Mouse (Mus musculus) heart, adult 11 months (tissue): ENCODE results near the gene Snapc5.

ENCODE experiments used
- DNase-seq: peaks from one replicate; pipeline ENCODE4 v3.0.0; 2022

The Snapc5 gene

DNA sequence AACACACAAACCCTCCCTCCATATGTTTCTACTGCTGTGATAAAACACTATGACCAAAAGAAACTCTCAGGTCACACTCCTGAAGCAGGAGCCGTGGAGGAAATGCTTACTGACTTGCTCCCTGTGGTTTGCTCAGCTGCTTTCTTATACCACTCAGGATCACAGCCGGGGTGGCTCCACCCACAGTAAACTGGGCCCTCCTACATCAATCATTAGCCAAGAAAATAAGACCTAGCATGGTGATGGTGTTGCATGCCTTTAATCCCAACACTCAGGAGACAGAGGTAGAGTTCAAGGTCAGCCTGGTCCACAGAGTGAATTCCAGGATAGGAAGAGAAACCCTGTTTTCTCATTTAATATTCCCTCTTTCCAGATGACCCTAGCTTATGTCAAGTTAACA lies 20.8 kb downstream of the Snapc5 start:
- no peak for DNase-seq

DNA sequence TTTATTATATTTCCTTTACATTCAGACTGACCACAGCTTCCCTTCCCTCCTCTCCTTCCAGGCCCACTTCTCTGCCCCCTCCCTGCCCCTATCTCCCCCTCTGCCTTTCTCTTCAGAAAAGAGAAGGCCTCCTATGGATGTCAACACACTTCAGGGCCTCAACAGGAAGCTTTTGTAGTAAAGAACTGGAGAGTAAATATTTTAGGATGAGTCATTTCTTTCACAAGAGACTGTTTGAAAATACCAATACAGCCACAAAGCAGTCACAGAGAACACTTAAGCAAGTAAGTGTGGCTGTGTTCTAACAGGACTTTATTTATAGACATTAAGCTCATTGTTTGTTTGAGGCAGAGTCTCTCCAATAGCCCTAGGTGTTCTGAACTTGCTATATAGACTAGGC lies 23.3 kb downstream of the Snapc5 start:
- DNase-seq, result no peak

DNA sequence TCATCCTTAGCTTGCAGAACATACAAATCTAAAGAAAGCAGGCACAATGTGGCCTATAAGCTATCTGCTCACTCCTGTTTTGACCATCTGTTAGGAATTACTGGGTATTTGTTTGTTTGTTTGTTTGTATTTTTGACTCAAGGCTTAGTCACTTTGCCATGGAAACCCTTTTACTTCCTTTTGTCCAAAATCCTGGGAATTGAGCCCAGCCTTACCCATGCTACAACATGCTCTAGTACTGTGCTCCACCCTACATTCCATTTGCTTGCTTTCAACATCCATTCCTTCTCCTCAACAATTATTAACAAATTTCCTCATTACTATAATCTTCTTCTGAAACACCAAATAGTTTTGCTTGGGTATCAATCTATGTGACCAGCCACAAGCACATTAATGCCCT lies 23.8 kb downstream of the Snapc5 start:
- DNase-seq, result no peak

DNA sequence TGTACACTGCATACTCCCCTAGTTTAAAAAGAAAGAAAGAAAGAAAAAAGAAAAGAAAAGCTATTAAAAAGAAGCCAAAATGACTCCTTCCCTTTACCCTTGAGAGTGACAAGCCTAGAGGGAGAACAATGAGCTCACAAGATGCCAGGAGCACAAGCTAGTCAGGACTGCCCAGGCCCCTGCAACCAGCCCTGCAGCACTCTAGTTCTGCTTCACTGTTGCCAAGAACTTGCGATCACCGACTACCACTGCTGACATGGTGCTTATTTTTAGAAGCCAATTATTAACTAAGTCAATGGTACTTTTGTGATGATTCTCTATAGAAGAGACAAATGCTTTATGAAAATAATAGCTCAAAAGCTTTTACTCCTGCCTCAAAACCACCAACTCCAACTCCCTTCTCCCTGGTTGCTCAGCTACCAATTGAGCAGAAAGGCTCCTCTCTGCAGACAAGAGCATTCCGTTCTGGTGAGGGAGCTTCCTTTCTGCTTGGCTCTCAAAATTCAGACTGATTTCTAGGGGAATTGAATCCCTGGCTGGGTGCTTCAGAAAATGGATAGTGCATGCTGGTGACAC lies 28.5 kb downstream of the Snapc5 start:
- DNase-seq, result peak; percentile 91

DNA sequence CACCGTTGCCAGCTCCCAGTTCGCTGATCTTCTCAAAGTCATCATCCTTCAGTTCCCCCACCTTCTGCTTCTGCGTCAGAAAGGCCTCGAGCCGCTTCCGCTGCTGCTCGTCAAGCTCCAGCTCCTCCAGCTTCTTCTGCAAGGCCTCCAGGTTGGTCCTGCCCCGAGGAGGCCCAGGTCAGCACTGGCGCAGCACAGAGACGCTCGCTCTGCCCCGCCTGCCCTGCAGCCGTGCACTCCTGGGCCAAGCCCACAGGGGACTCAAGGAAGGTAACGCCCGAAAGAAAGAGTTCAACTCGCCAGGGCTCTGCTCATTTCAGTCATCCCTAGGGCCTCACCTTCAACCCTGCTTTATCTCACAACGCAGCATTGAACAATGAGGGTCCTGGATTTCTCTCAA lies 35.4 kb downstream of the Snapc5 start:
- no peak for DNase-seq

DNA sequence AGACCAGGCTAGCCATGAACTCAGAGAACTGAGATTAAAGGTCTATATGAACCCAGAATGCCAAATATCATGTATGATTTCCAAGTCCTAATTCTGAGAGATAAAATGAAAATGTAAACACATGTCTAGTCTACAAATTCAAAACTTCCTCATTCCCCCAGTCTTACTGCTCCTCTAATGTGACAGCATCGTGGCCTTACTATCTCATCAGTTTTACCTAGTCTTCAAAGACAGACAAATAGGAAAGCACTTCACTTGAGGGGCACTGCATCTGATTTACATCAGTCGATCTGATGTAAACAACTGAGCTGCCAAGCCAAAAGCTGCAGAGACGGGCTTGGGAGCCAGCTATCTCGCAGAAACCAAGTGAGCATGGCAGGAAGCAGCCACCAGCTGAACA lies 37.0 kb downstream of the Snapc5 start:
- DNase-seq, result no peak

DNA sequence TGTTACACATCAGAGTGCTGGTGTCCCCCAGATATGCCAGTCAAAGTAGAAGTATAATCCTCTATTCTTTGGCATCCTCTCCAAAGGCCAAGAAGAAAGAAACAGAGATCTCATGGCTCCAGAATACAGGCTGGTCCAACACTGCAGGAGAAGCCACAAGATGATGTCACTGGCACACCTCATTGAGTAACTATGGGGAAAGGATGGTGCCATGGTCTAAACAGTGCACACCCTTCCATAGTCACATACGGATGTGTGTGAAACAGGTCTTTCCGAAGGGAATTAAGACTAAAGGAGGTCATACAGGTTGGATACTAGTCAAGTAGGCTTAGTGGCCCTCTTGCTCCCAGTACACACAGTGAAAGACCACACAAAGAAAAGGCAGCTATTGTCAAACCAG lies 37.6 kb downstream of the Snapc5 start:
- no peak for DNase-seq

DNA sequence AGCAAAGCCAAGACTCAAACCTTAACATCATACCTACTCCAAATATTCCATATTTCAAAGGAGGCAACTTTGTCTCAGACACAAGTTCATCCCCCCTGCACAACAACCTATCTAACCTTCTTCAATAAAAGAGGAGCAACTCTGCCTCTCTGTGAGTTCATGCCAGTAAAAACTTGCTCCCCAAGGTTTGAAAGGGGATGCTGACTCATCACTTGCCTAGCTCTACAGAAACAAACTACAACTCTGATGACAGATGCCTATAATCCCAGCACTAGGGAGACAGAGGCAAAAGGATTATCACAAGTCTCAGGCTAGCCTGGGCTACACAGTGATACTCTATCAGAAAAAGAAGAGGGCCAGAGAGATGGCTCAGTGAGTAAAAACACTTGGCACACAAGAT lies 38.8 kb downstream of the Snapc5 start:
- DNase-seq, result no peak

DNA sequence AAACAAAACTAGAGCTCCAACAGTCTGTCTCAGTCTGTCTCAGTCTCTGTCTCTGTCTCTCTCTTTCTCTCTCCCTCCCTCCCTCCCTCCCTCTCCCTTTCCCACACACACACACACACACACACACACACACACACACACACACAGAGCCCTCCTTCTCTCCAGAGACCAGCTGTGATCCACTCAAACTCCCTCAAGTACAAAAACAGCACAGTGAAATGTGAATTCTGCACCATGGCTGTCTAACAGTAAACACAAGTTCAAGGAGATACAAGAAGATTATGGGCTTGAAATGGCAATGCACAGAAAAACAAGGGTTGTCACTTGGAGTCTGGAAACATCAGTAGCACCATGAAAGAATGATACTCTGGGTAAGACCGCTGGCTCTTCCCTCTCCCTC lies 40.2 kb downstream of the Snapc5 start:
- no peak for DNase-seq

DNA sequence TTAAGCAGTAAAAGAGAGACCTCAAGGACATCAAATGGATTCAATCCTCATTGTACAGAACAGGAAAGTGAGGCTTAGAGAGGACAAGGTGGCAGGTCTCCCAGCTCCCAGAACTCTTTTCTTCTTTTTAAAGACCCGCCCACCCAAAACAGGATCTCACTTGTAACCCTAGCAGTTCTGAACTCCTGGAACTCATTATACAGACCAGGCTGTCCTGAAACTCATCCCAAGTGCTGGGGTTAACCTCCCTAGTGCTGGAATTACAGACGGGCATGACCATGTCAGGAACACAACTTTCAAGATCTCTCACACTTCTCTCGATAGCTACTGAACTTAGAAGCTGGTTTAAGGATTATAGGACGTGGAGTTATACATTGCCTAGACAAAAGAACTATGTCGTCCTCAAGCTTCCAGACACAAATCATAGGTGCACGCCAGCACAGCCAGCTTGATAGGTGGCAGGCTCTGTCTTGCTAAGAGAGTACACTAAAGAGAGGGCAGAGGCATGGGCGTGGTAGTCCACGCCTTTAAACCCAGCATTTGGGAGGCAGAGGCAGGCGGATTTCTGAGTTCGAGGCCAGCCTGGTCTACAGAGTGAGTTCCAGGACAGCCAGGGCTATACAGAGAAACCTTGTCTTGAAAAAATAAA lies 40.8 kb downstream of the Snapc5 start:
- DNase-seq, result no peak

DNA sequence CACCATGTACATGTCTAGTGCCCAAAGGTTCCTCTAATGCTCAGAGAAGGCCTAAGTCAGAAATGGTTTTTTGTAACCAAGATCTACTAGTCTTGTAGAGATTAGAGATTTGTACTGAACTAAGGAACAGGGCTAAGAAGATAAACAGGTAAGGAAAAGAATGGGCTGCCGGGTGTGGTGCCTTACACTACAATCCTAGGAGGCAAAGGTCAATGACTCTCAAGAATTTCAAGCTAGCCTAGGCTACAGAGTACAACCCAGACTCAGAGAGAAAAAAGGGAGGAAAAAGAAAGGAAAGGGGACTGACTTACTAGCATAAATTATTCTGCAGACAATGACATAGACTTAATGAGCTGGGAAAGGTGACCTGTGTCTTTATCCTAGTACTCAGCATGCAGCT lies 41.5 kb downstream of the Snapc5 start:
- DNase-seq, result no peak

DNA sequence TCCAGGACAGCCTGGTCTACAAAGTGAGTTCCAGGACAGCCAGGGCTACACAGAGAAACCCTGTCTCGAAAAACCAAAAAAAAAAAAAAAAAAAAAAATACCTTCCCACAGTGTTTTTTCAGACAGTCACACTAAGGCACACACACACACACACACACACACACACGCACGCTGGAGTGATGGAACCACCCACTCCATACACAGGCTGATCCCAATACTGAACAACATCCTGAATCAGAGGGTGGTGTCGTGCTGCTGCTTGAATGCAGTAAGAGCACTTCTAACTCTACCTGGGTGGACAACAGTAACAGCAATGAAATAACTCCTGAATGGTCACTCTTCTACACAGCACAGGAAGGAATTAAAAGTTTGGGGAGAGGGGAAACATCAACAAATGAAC lies 42.4 kb downstream of the Snapc5 start:
- DNase-seq, result no peak

DNA sequence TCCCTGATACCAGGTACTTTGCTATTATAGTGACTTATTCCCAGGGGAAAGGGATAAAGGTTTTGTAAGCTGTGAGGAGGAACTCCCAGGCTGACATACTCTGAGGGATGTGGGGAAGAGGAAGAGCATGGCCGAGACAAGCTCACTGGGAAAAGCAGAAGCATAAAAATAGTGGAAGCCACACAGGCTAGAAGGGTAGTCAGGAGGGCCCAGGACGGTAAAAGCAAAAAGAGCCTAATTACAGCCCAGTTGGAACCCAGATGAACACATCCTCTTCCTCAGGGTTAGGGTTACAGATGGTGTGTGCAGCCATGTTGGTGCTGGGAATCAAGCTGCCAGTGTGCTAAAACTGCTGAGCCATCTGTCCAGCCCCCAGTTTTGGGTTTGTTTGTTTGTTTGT lies 43.0 kb downstream of the Snapc5 start:
- peak; percentile 68 for DNase-seq

DNA sequence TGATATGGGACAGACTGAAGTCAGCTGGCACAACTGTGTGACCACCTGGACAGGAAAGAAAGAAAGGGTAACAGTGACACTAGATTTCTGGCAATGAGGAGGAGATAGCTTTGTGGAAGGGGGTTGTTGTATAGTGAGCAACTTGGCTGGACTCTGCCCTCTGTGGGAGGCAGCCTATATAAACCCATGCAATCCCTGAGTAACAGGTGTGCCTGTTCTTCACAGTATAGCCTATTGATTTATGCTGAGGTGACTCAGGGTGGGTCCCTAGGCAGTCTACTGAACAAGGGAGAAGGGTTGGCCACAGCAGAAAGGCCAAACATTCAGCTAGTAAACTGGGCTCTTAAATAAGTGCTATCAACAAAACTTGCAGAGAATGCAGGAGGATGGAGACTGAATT lies 46.7 kb downstream of the Snapc5 start:
- DNase-seq, result no peak

DNA sequence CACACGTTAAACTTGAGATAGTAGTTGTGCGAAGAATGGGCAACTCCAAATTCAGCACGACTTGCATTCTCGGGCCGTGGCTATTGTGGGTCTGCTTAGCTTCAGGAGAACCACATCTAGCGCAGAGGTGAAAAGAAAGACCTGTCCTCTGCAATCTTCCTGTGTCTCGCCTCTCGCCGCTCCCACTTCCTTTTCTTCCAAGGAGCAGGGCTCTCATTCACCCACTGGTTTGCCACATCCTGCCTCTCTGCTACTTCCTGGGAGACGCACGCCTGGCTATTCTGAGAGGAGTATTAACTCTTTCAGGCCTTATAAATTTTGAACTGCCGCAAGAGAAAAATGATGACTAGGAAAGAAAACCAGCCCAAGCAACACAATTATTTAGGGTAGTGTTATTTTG lies 48.7 kb downstream of the Snapc5 start:
- peak; percentile 92 for DNase-seq

DNA sequence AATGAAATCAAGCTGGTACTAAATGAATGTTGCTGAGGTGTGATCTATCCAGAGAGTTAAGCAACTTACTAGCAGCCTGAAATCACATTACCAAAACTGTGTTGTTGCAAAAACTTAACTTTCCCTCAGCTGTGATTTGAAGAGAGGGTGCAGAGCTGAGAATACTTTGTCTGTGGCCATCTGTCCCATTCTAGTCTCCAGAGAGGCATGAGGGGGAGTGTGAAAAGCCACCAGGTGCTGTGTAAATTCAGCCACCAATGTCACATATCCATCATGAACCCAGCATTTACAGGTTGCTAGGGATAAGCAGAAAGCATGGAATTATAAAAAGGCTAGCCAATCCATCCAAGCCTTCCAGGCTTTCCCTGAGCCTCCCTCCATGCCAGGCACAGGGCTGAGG lies 49.9 kb downstream of the Snapc5 start:
- DNase-seq, result no peak

DNA sequence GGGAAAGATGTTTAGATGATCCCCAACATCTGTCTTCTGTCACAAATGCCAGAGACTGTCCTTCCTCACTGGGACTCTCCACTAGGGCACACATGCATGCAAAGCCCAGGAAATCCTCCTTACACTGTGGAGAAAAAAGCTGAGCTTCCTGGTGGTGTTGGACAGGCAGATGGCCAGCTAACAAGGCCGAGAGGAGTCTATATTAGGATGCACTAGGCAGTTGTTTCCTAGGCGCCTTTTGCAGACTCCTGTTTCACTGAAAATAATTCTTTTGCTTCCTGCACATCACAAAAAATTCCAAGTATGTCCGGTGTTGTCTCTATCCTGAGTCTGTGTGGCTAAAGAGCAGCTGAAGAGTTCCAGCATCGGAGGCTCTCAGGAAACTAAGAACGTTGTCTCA lies 52.1 kb downstream of the Snapc5 start:
- DNase-seq, result peak; percentile 93

DNA sequence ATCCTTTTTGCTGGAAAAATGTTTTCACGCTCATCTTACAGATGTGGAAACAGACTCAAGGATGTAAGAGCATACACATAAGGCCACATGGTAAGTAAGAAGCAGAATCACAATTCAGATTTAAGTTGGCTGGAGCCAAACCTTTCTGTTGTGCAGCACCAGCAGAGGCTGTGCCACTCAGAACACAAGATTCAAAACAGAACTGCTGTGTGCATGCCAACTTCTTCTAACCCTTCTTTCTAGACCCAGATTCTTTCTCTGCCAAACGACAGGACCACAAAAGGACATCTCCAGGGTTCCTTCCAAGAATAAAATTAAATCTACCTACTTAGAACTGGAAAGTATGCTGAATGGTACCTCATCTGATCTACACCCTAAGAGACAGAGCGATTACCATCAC lies 52.6 kb downstream of the Snapc5 start:
- no peak for DNase-seq

DNA sequence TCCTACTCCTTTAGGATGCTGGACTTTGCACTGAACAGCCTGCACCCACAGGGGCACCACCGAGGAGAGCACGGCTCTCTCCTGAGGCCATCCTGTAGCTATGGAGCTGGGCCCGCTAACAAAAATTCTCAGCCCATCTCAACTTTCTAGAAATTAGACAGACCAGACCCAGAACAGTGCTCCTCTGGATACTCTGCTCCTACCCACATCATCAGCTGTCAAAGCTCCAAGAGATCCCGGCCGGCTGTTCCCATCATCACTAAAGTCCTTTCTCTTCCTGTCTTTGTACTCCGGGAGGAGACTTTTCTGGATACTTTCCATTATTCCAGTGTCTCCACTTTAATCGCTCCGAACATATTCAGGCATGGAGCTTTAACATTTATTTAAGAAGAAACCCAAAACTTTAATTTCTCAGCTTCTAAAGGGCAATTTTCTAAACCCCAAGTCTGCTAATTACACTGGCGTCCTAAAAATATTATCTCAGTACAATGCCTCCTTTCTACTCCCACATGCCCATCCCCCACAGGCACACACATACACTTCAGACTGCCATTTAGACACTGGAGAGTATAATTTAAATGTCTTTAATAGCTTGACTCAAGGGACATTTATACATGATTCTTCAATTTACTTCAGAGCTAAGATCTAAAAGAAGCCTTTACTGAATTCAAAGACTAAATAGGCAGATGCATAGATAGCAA lies 53.3 kb downstream of the Snapc5 start:
- peak; percentile 95 for DNase-seq
